Mouse (Mus musculus) lung, adult 2 months (tissue): Measurements from ENCODE around the gene Tacc2. TPM values are rescaled to one million over a fixed set of nuclear protein-coding genes. Genes with fewer than 3 reads are reported as not detected.

Source experiments
- DNase-seq: peaks from one replicate; pipeline ENCODE4 v3.0.0; 2022
- H3K4me1 ChIP-seq: fragments of 200-500 bp; 2 replicates; pipeline ENCODE4 v1.6.1; 2011; ENCODE audit warnings: low read length; ENCODE audit not compliant: control insufficient read depth, insufficient read depth
- H3K4me3 ChIP-seq: fragments of 200-500 bp; replicated peaks from 2 replicates; pipeline ENCODE3; 2011; ENCODE audit warnings: low read depth, mild to moderate bottlenecking, control low read depth, low read length; ENCODE audit errors: extremely low read depth
- CTCF ChIP-seq: fragments of 200-500 bp; IDR thresholded peaks from 2 replicates; pipeline ENCODE4 v1.5.1; 2011; ENCODE audit warnings: mild to moderate bottlenecking, low read length, control low read depth; ENCODE audit not compliant: insufficient read depth
- POLR2A ChIP-seq: fragments of 200-500 bp; IDR thresholded peaks from 2 replicates; pipeline ENCODE4 v1.6.1; 2011; ENCODE audit warnings: low read depth, mild to moderate bottlenecking, control low read depth, low read length, borderline replicate concordance; ENCODE audit errors: extremely low read depth
- WGBS: fragments of 180-500 bp; shearing (Covaris S2); methylation state at CpG from one replicate; pipeline ENCODE4 v1.1.7; 2018; 5-methylcytosine and 5-hydroxymethylcytosine counted together
- polyA plus RNA-seq: library from polyadenylated mRNA; depleted of rRNA; stranded (reverse); fragments of >200 nt; gene quantifications from 2 replicates; pipeline ENCODE4 v1.2.3, GENCODE M21; 2012

Tacc2 gene
- polyA plus RNA-seq, 1 experiment, result 74.5 TPM

- Histone ChIP-seq H3K4me1 (no peaks in the 10 kb centered on the region), H3K4me3 (no peak overlapping the region)
- no peak for DNase-seq
- TF ChIP-seq POLR2A (no peak), CTCF (peak; percentile 39; the same call in 1 of the 2 replicates)
- WGBS, result 64% methylated on average over 8 of the region's 8 CpGs
Observed at GRCm38 (mm10) chr7:130796786-130797185, 219.5 kb downstream of the Tacc2 start.

DNA sequence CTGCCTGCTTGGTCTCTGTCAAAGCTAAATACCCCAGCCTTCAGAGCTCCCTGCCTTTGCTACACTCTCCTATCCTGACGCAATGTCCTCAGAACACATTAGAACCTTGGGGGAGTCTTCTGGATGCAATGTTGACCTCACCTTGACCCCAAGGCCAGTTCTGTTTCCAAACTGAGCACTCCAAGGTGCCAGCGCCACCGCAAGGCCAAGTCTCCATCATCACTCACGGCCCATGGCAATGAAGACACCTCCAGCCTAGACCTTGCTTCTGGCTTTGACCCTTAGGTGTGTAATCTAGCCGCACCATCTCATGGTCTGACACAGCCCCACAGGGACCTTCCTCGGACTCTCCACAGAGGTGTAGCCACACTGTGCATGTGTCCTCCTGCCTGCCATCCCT, 220.3 kb downstream of the Tacc2 start:
- no peak for DNase-seq
- Histone ChIP-seq H3K4me3 (no peak overlapping the region), H3K4me1 (no peaks in the 10 kb centered on the region)
- TF ChIP-seq CTCF (no peak), POLR2A (no peak)
- 94% methylated on average over 6 of the region's 6 CpGs for WGBS

- TF ChIP-seq POLR2A, result no peak
- WGBS, result 61% methylated on average over 10 of the region's 10 CpGs
- Histone ChIP-seq H3K4me3 (no peak overlapping the region), H3K4me1 (no peaks in the 10 kb centered on the region)
- no peak for DNase-seq
Observed at GRCm38 (mm10) chr7:130799418-130799817, 222.2 kb downstream of the Tacc2 start.

DNA sequence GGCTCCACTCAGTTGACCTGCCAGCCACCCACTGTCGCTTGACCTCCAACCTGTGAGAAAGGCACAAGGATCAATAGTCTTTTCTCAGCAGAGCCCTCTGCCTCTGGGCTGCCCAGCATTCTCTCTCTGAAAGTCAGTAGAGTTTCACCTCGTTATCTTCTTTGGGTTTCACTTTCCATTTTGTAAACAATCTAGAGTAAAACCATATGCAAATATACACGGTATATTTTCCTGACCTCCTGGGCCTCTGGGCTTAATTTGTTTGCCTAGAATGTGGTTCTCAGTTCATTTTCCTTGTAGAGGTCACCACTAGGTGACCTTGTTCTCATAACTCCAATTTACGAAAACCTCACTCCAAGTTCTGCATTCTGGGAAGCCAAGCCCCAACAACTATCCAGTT, 223.4 kb downstream of the Tacc2 start:
- DNase-seq, result no peak
- TF ChIP-seq CTCF (no peak), POLR2A (no peak)
- 37% methylated on average over 4 of the region's 4 CpGs for WGBS
- no peak overlapping the region for H3K4me3 ChIP-seq
- no peaks in the 10 kb centered on the region for H3K4me1 ChIP-seq

DNA sequence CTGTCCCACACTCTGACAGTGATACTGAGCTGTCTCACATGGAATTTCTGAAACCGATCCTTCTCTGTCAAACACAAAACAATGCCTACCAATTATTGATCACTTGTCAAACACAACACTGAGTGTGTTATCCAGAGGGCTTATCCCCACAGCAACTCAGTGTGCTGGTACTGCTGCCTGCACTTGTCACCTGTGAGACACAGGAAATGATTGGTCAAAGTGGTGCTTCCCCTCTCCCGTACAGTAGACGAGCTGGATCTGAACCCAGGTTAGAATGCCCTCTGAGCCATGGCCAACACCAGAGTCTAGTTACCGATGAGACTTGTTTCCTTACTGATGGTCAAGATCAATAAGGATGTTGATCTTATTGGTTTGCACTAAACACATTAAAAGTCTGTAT, 224.6 kb downstream of the Tacc2 start:
- H3K4me1 ChIP-seq, result no peaks in the 10 kb centered on the region
- 77% methylated on average over 4 of the region's 4 CpGs for WGBS
- H3K4me3 ChIP-seq, result no peak overlapping the region
- TF ChIP-seq POLR2A, result no peak
- no peak for DNase-seq

DNA sequence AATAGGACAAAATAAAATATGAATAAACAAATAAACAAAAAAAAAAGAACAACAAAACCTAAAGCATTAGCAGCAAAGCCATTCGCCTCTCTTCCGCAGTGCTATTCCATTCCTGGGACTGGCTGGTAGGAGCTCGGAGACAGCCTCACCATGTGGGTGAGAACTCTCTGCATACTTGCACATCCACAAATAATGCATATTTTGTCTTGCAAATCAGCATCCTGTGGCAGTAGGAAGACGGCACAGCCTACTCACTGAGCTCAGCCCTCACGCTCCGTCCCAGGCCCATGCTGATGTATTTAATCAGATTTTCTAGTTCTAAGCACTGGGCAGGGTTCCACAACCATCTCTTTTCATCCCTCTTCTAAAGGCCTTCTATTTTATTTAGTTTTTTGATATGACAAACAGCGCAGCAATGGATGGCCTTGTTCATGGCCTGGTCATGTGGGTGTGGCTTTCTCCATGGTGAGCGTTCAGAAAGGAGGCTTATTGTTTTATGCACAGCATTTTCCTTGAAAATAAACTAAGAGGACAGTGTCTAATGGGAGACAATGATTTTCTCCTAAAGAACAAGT, 226.1 kb downstream of the Tacc2 start:
- Histone ChIP-seq H3K4me1 (peaks cover 5% of the 10 kb centered on the region; the same call in 1 of the 2 replicates), H3K4me3 (no peak overlapping the region)
- DNase-seq, result no peak
- 94% methylated on average over 8 of the region's 8 CpGs for WGBS
- no peak for TF ChIP-seq CTCF
- TF ChIP-seq POLR2A, result no peak

- no peak overlapping the region for H3K4me3 ChIP-seq
- H3K4me1 ChIP-seq, result peaks cover 7% of the 10 kb centered on the region
- no peak for DNase-seq
- no peak for TF ChIP-seq POLR2A
- no peak for TF ChIP-seq CTCF
- 64% methylated on average over 5 of the region's 5 CpGs for WGBS
Observed at GRCm38 (mm10) chr7:130804991-130805390, 227.8 kb downstream of the Tacc2 start.

DNA sequence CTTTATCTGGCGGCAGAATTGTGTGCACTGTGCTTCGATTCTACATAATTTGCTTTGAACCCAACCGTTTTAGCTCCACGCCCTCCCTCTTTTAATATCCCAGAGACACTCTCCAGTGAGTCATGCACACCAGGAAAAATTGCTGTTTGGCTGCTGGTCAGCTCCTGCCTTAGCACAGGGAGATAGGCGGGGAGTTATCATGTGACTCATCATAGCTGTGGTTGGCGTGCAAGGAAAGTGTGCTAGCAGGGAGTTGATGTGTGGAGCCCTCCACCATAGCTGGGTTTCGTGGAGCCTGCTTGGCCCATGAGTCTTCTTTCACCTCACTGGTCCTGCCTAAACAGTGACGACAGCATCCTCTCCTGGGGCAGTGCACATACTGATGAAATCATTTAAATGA, 230.5 kb downstream of the Tacc2 start:
- WGBS, result 33% methylated on average over 8 of the region's 8 CpGs
- Histone ChIP-seq H3K4me1 (peaks cover 7% of the 10 kb centered on the region), H3K4me3 (no peak overlapping the region)
- DNase-seq, result peak; percentile 28
- TF ChIP-seq CTCF (no peak), POLR2A (no peak)

DNA sequence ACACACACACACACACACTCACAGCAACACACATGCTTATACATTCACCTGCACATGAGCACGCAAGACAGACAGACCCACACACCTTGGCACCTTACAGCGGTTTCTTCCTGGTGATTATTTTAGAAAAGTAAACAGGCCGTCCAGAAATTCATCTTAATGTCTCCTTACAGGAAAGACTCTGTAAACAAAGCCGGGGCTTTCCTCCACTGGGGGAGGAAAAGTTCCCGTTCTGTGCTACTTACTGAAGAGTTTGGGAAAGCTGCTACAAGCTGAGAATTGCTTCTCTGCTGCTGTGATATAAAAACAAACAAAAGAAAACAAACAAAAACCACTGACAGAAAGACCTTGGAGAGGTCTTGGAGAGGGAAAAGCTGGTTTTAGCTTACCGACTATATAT, 231.5 kb downstream of the Tacc2 start:
- H3K4me1 ChIP-seq, result peaks cover 7% of the 10 kb centered on the region
- no peak for TF ChIP-seq POLR2A
- no peak for TF ChIP-seq CTCF
- DNase-seq, result no peak
- WGBS, result 15% methylated on average over 6 of the region's 6 CpGs
- H3K4me3 ChIP-seq, result no peak overlapping the region

DNA sequence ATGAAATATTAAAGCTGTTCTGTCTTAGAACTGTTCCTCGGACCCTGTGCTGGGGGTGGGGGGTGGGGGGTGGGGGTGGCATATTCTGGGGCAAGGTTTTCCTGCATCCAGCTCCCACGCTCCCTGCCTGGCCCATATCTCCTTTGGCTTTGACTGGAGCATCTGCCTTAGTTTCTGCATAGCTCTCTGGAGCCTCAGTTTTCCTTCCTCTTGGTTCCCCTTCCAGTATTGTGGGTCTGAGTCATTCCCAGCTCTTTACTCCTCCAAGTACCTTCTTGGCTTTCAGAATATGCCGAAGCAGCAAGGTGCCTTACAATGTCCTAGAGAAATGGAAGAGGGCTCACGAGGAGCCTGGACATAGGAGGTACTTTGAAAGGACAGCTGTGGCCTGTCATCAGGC, 233.0 kb downstream of the Tacc2 start:
- WGBS, result 80% methylated on average over 4 of the region's 4 CpGs
- H3K4me1 ChIP-seq, result peaks cover 7% of the 10 kb centered on the region
- DNase-seq, result no peak
- H3K4me3 ChIP-seq, result no peak overlapping the region
- TF ChIP-seq CTCF (no peak), POLR2A (no peak)
